Mouse (Mus musculus) neural tube, embryonic 13.5 days (tissue): ENCODE measurements around the gene Gm1604a. TPM values are rescaled to one million over a fixed set of nuclear protein-coding genes. Genes with fewer than 3 reads are reported as not detected.
"Not testable (repeated sequence)": the region's sequence is repeated elsewhere in the genome, so short reads cannot be mapped to it uniquely, and the experiment has no call there.

ENCODE experiments used
- ATAC-seq: fragments of 200-750 bp; cut with Nextera tagmentation; 2 replicates; pipeline ENCODE4 v1.8.0; 2017; ENCODE audit warnings: low read depth, mild to moderate bottlenecking, moderate TSS enrichment, moderate library complexity
- H3K27ac ChIP-seq: fragments of 300-500 bp; sonication (generic); replicated peaks from 2 replicates; pipeline ENCODE4 v1.5.1; 2015; ENCODE audit warnings: moderate library complexity, mild to moderate bottlenecking, inconsistent platforms
- H3K27me3 ChIP-seq: fragments of 300-500 bp; sonication (generic); 2 replicates; pipeline ENCODE4 v1.6.1; 2015; ENCODE audit warnings: mild to moderate bottlenecking, inconsistent platforms
- H3K36me3 ChIP-seq: fragments of 300-500 bp; sonication (generic); 2 replicates; pipeline ENCODE4 v1.6.1; 2015; ENCODE audit warnings: mild to moderate bottlenecking, inconsistent platforms
- H3K4me1 ChIP-seq: fragments of 300-500 bp; sonication (generic); replicated peaks from 2 replicates; pipeline ENCODE4 v1.6.1; 2015; ENCODE audit warnings: inconsistent platforms
- H3K4me2 ChIP-seq: fragments of 300-500 bp; sonication (generic); 2 replicates; pipeline ENCODE4 v1.6.1; 2015; ENCODE audit warnings: inconsistent platforms, mild to moderate bottlenecking, moderate library complexity
- H3K4me3 ChIP-seq: fragments of 300-500 bp; sonication (generic); 2 replicates; pipeline ENCODE4 v1.5.1; 2015; ENCODE audit warnings: mild to moderate bottlenecking, inconsistent platforms
- H3K9ac ChIP-seq: fragments of 300-500 bp; sonication (generic); 2 replicates; pipeline ENCODE4 v1.6.1; 2015; ENCODE audit warnings: moderate library complexity, mild to moderate bottlenecking, inconsistent platforms
- H3K9me3 ChIP-seq: fragments of 300-500 bp; sonication (generic); 2 replicates; pipeline ENCODE4 v1.6.1; 2016; ENCODE audit warnings: inconsistent platforms
- WGBS: fragments of 180-500 bp; shearing (Covaris S2); methylation state at CpG from one replicate; pipeline ENCODE4 v1.1.7; 2015; 5-methylcytosine and 5-hydroxymethylcytosine counted together
- polyA plus RNA-seq: library from polyadenylated mRNA; unstranded; fragments of >200 nt; fragmentation: Nextera tagmentation; extraction: Ambion mirVana; gene quantifications from 2 replicates; pipeline ENCODE4 v1.2.1, GENCODE M21; 2015

The Gm1604a gene
- polyA plus RNA-seq, 1 experiment from 2014 or later: not detected

GRCm38 (mm10) chr17:7084523-7084922 lies 59.2 kb downstream of the Gm1604a start:
- H3K4me3 ChIP-seq, H3K27ac ChIP-seq, H3K9ac ChIP-seq, H3K36me3 ChIP-seq, H3K9me3 ChIP-seq, H3K4me1 ChIP-seq, ATAC-seq, H3K4me2 ChIP-seq, H3K27me3 ChIP-seq: not testable (repeated sequence)
- WGBS: no CpG with 5 or more reads among the region's 5 CpGs

DNA sequence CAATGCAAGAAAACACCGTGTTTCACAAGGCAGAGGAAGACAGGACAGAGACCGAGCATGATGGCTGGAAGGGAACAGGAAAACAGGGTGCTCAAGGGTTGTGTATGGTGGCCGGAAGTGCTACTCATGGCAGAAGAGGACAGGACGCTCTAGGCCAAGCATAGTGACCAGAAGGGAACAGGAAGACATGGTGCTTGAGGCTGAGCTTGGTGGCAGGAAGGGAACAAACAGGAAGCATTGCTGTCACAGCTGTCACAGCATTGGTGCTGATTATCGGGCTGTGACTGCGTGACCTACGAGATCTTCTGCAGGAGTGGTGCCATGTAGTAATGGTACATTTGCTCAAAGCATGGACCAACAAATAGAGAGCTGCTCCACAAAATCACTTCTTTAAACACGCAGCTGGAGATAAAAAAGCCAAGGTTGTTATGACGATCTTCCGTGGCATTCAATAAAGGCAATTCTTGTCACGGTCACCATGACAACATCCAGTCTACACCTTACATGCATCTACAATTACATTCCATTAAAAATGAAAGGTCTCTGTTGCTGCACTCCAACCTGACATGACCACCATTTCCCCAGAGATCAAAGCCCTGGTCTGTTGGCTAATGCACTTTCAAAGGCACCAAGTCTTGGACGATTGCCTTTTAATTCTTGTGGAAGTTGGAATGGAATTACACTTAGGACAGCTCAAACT lies 60.3 kb downstream of the Gm1604a start:
- H3K9ac ChIP-seq, H3K4me2 ChIP-seq, ATAC-seq, H3K4me3 ChIP-seq, H3K27ac ChIP-seq, H3K9me3 ChIP-seq, H3K36me3 ChIP-seq, H3K27me3 ChIP-seq, H3K4me1 ChIP-seq: not testable (repeated sequence)
- WGBS: no CpG with 5 or more reads among the region's 12 CpGs

- not testable (repeated sequence) for H3K4me2 ChIP-seq, H3K4me1 ChIP-seq, H3K36me3 ChIP-seq, H3K4me3 ChIP-seq, H3K9me3 ChIP-seq, H3K27ac ChIP-seq, H3K27me3 ChIP-seq, H3K9ac ChIP-seq, ATAC-seq
- WGBS: 77% methylated on average over 6 of the region's 8 CpGs
Observed at GRCm38 (mm10) chr17:7086836-7087235, 61.5 kb downstream of the Gm1604a start.

DNA sequence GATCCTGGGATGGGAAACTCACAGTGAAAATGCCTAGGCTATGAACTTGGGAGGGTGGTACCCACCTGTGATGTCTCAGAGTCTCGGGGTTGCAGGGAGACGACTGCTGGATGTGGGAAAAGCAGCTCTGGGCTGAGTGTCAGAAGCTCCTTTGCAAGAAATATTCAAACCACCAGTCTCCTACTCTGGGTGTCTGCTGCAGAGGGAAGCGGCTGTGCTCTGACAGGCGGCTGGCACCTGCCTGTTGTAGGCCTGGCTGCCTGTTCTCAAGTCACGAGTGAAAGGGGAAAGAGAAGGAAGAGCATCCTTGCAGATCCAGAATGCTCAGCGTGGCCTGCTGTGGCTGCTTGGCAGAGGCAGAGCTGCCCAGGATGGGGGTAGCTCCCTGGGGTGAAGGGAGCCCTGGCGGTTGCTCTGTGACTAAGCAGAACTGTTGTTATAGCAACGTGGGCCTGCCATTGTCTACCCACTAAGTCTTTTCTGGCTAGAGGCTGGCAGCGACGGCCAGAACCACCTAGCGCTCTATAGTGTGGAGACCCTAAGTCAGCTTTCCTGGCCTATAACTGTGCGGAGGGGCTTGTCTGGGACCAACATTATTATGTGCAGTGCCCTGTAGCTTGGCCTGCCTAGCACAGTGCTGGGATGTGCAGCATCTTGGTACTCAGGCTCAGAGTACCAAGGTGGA lies 72.6 kb downstream of the Gm1604a start:
- not testable (repeated sequence) for H3K9ac ChIP-seq, H3K36me3 ChIP-seq, H3K27ac ChIP-seq, H3K4me2 ChIP-seq, H3K4me3 ChIP-seq, H3K9me3 ChIP-seq, H3K27me3 ChIP-seq, H3K4me1 ChIP-seq
- no CpG with 5 or more reads among the region's 12 CpGs for WGBS
- ATAC-seq: peak; percentile 85

- H3K4me2 ChIP-seq, ATAC-seq, H3K9ac ChIP-seq, H3K9me3 ChIP-seq, H3K27me3 ChIP-seq, H3K4me1 ChIP-seq, H3K27ac ChIP-seq, H3K4me3 ChIP-seq, H3K36me3 ChIP-seq: not testable (repeated sequence)
- WGBS: 73% methylated on average over 7 of the region's 10 CpGs
Observed at GRCm38 (mm10) chr17:7099096-7099495, 73.7 kb downstream of the Gm1604a start.

GRCm38 (mm10) chr17:7102945-7103344 lies 77.6 kb downstream of the Gm1604a start:
- H3K4me2 ChIP-seq, H3K9me3 ChIP-seq, H3K36me3 ChIP-seq, H3K4me1 ChIP-seq, H3K4me3 ChIP-seq, H3K9ac ChIP-seq, ATAC-seq, H3K27me3 ChIP-seq, H3K27ac ChIP-seq: not testable (repeated sequence)
- no CpG with 5 or more reads among the region's 7 CpGs for WGBS

GRCm38 (mm10) chr17:7111658-7112057 lies 86.3 kb downstream of the Gm1604a start:
- H3K9me3 ChIP-seq, H3K4me1 ChIP-seq, ATAC-seq, H3K4me3 ChIP-seq, H3K9ac ChIP-seq, H3K27me3 ChIP-seq, H3K36me3 ChIP-seq, H3K27ac ChIP-seq, H3K4me2 ChIP-seq: not testable (repeated sequence)
- 90% methylated on average over 3 of the region's 4 CpGs for WGBS

- WGBS: 81% methylated on average over 8 of the region's 8 CpGs
- H3K4me2 ChIP-seq, H3K36me3 ChIP-seq, H3K4me1 ChIP-seq, H3K4me3 ChIP-seq, ATAC-seq, H3K27ac ChIP-seq, H3K9ac ChIP-seq, H3K27me3 ChIP-seq, H3K9me3 ChIP-seq: not testable (repeated sequence)
Observed at GRCm38 (mm10) chr17:7116265-7116664, 90.9 kb downstream of the Gm1604a start.

DNA sequence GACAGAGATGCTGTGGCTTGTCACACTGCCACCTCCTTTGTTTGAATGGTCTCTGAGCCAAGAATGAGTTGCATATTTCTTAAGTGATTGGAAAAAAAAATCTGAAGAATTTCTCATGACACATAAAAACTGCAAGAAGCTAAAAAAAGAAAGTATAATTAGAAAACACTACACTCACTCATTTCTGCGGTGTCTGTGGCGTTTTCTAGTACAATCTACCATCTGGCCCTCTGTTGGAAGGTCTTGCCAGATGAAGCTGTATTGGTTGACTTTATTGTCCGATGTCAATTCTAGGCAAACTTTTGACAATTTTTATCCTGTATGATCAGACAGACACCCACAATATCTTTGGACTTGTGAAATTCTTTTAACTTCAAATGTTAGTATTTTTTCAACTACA lies 95.5 kb downstream of the Gm1604a start:
- H3K4me2 ChIP-seq, H3K27me3 ChIP-seq, H3K9ac ChIP-seq, H3K27ac ChIP-seq, H3K4me3 ChIP-seq, ATAC-seq, H3K9me3 ChIP-seq, H3K4me1 ChIP-seq, H3K36me3 ChIP-seq: not testable (repeated sequence)
- WGBS: 85% methylated on average over 3 of the region's 3 CpGs

GRCm38 (mm10) chr17:7122554-7122953 lies 97.2 kb downstream of the Gm1604a start:
- H3K27me3 ChIP-seq, H3K36me3 ChIP-seq, ATAC-seq, H3K27ac ChIP-seq, H3K4me2 ChIP-seq, H3K9me3 ChIP-seq, H3K4me3 ChIP-seq, H3K9ac ChIP-seq, H3K4me1 ChIP-seq: not testable (repeated sequence)
- WGBS: 88% methylated on average over 11 of the region's 11 CpGs

DNA sequence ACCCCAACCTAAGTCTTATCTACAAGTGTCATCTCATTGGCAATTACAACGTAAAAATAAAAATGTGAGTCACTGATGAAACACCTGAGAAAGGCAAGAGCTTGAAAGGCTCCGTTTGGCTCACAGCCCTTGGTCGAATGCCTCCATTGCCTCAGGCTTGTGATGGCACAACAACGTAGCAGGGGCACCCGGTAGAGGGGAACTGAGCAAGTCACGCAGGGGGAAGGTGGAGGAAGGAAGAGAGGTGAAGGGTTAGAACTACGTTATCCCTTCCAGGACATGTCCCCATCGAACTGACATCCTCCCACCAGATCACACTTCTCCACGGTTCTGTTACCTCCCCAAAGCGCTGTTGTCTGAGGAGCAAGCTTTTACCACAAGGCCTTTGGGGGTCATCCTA lies 101.1 kb downstream of the Gm1604a start:
- WGBS: 79% methylated on average over 8 of the region's 10 CpGs
- not testable (repeated sequence) for H3K9ac ChIP-seq, H3K9me3 ChIP-seq, H3K4me1 ChIP-seq, H3K27ac ChIP-seq, H3K36me3 ChIP-seq, H3K4me3 ChIP-seq, ATAC-seq, H3K27me3 ChIP-seq, H3K4me2 ChIP-seq

GRCm38 (mm10) chr17:7134002-7134401 lies 108.6 kb downstream of the Gm1604a start:
- not testable (repeated sequence) for ATAC-seq

DNA sequence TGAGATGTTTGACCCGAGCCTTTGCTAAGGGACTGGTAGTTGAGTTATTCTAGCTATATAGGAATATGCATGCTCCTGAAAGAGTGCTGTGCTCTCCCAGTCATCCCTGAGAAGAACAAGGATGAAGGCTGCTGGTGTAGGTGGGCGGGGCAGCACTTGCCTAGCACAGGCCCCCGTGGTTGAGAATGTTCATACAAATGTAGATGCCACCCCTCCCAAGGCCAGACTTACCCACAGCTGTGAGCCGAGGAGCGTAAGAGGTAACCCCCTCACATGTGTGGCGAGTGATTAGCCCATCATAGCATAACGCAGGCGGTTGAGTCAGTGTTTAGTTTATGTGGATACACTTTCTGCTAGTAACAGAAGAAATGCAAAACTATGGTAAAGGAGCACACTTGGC lies 109.9 kb downstream of the Gm1604a start:
- 93% methylated on average over 7 of the region's 8 CpGs for WGBS
- not testable (repeated sequence) for H3K36me3 ChIP-seq, H3K27me3 ChIP-seq, H3K4me3 ChIP-seq, ATAC-seq, H3K4me2 ChIP-seq, H3K9me3 ChIP-seq, H3K27ac ChIP-seq, H3K4me1 ChIP-seq, H3K9ac ChIP-seq

More at GRCm38 (mm10) chr17:7134002-7134401, 108.6 kb downstream of the Gm1604a start:
- H3K9ac ChIP-seq, H3K4me3 ChIP-seq, H3K4me2 ChIP-seq, H3K27ac ChIP-seq, H3K36me3 ChIP-seq, H3K9me3 ChIP-seq, H3K27me3 ChIP-seq, H3K4me1 ChIP-seq: not testable (repeated sequence)
- no CpG with 5 or more reads among the region's 7 CpGs for WGBS
